Mouse (Mus musculus): ENCODE data around the gene Wipf1.
A peak's percentile ranks its signal among the peaks of the same experiment; 100 is the strongest.

Gene Wipf1

GRCm38 (mm10) chr2:73529356-73530330 is at the start of gene Wipf1:
Wipf1 (minus strand) TSS chr2:73529734.
- DNase-seq: peak; percentile 91

GRCm38 (mm10) chr2:73579168-73579567 is 49.6 kb upstream of the Wipf1 start:
- no peak for DNase-seq

GRCm38 (mm10) chr2:73574418-73574817 is 44.9 kb upstream of the Wipf1 start:
- DNase-seq: no peak

- no peak for DNase-seq
Observed at GRCm38 (mm10) chr2:73573556-73573955, 44.0 kb upstream of the Wipf1 start.

- DNase-seq: peak; percentile 81
Observed at GRCm38 (mm10) chr2:73572539-73573372, 43.2 kb upstream of the Wipf1 start.

- DNase-seq: no peak
Observed at GRCm38 (mm10) chr2:73571901-73572300, 42.4 kb upstream of the Wipf1 start.

GRCm38 (mm10) chr2:73571304-73571703 is 41.8 kb upstream of the Wipf1 start:
- no peak for DNase-seq

GRCm38 (mm10) chr2:73566989-73567605 is 37.6 kb upstream of the Wipf1 start:
- peak; percentile 76 for DNase-seq

GRCm38 (mm10) chr2:73566162-73566561 is 36.6 kb upstream of the Wipf1 start:
- no peak for DNase-seq

GRCm38 (mm10) chr2:73563690-73564089 is 34.2 kb upstream of the Wipf1 start:
- DNase-seq: no peak

GRCm38 (mm10) chr2:73562656-73563055 is 33.1 kb upstream of the Wipf1 start:
- no peak for DNase-seq

- no peak for DNase-seq
Observed at GRCm38 (mm10) chr2:73561665-73562063, 32.1 kb upstream of the Wipf1 start.

- no peak for DNase-seq
Observed at GRCm38 (mm10) chr2:73560899-73561664, 31.5 kb upstream of the Wipf1 start.

- no peak for DNase-seq
Observed at GRCm38 (mm10) chr2:73560445-73560844, 30.9 kb upstream of the Wipf1 start.

GRCm38 (mm10) chr2:73557956-73558355 is 28.4 kb upstream of the Wipf1 start:
- no peak for DNase-seq

GRCm38 (mm10) chr2:73557061-73557460 is 27.5 kb upstream of the Wipf1 start:
- DNase-seq: peak; percentile 53

- no peak for DNase-seq
Observed at GRCm38 (mm10) chr2:73554389-73554788, 24.9 kb upstream of the Wipf1 start.

GRCm38 (mm10) chr2:73552926-73553325 is 23.4 kb upstream of the Wipf1 start:
- DNase-seq: no peak

- no peak for DNase-seq
Observed at GRCm38 (mm10) chr2:73550725-73551124, 21.2 kb upstream of the Wipf1 start.

GRCm38 (mm10) chr2:73548542-73548941 is 19.0 kb upstream of the Wipf1 start:
- no peak for DNase-seq

GRCm38 (mm10) chr2:73547256-73547655 is 17.7 kb upstream of the Wipf1 start:
- no peak for DNase-seq

- no peak for DNase-seq
Observed at GRCm38 (mm10) chr2:73545556-73545955, 16.0 kb upstream of the Wipf1 start.
